Mouse (Mus musculus) myocyte (in vitro differentiated cells): ENCODE data around the gene Gm21987. TPM values are rescaled to one million over a fixed set of nuclear protein-coding genes. Genes with fewer than 3 reads are reported as not detected.

Experiments
- H3K27me3 ChIP-seq: one replicate; pipeline ENCODE4 v1.6.1; 2011; ENCODE audit not compliant: control insufficient read depth, insufficient read depth, insufficient read length
- H3K36me3 ChIP-seq: one replicate; pipeline ENCODE4 v1.6.1; 2011; ENCODE audit not compliant: control insufficient read depth, insufficient read depth
- H3K4me2 ChIP-seq: one replicate; pipeline ENCODE4 v1.6.1; 2011; ENCODE audit warnings: low read depth, control low read depth
- H3K4me3 ChIP-seq: one replicate; pipeline ENCODE4 v1.5.1; 2011; ENCODE audit warnings: mild to moderate bottlenecking, control low read depth, moderate library complexity
- H3K79me2 ChIP-seq: one replicate; pipeline ENCODE4 v1.6.1; 2011; ENCODE audit not compliant: control insufficient read depth, insufficient read depth
- H3ac ChIP-seq: one replicate; pipeline ENCODE4 v1.6.1; 2011; ENCODE audit not compliant: control insufficient read depth, insufficient read length
- CEBPB ChIP-seq: IDR thresholded peaks from 2 replicates; pipeline ENCODE4 v1.6.1; 2011; ENCODE audit warnings: mild to moderate bottlenecking, moderate library complexity; ENCODE audit not compliant: poor library complexity, insufficient read depth, severe bottlenecking
- E2F4 ChIP-seq: IDR thresholded peaks from one replicate; pipeline ENCODE4 v1.6.1; 2011; ENCODE audit warnings: mild to moderate bottlenecking, control low read depth, moderate library complexity; ENCODE audit not compliant: insufficient read depth
- MAX ChIP-seq: IDR thresholded peaks from one replicate; pipeline ENCODE4 v1.6.1; 2011; ENCODE audit warnings: low read depth, mild to moderate bottlenecking, control low read depth
- MYOD1 ChIP-seq, 3 experiments: IDR thresholded peaks; one replicate each; pipeline ENCODE4 v1.6.1; 2011; ENCODE audit warnings: control low read depth in 2 of 3, low read depth in 2 of 3, mild to moderate bottlenecking in 2 of 3, moderate library complexity in 1 of 3; ENCODE audit not compliant: insufficient read length in 2 of 3, control insufficient read depth in 1 of 3
- MYOG ChIP-seq, 3 experiments: IDR thresholded peaks; one replicate each; pipeline ENCODE4 v1.6.1; 2011; ENCODE audit warnings: control low read depth in 2 of 3, low read depth in 2 of 3, mild to moderate bottlenecking in 2 of 3; ENCODE audit not compliant: insufficient read length in 2 of 3, control insufficient read depth in 1 of 3, insufficient read depth in 1 of 3
- POLR2A ChIP-seq: IDR thresholded peaks from one replicate; pipeline ENCODE4 v1.6.1; 2011; ENCODE audit warnings: low read depth, mild to moderate bottlenecking, control low read depth, moderate library complexity; ENCODE audit not compliant: insufficient read length
- POLR2AphosphoS2 ChIP-seq: IDR thresholded peaks from one replicate; pipeline ENCODE4 v1.6.1; 2011; ENCODE audit warnings: low read depth, control low read depth; ENCODE audit not compliant: insufficient read length
- REST ChIP-seq: IDR thresholded peaks from one replicate; pipeline ENCODE4 v1.6.1; 2011; ENCODE audit warnings: mild to moderate bottlenecking, control low read depth, moderate library complexity; ENCODE audit not compliant: insufficient read depth, insufficient read length
- SRF ChIP-seq: IDR thresholded peaks from one replicate; pipeline ENCODE4 v1.6.1; 2011; ENCODE audit warnings: low read depth; ENCODE audit not compliant: control insufficient read depth, insufficient read length
- TCF12 ChIP-seq: IDR thresholded peaks from one replicate; pipeline ENCODE4 v1.6.1; 2011; ENCODE audit warnings: mild to moderate bottlenecking, control low read depth; ENCODE audit not compliant: poor library complexity, insufficient read depth, severe bottlenecking
- TCF3 ChIP-seq: IDR thresholded peaks from one replicate; pipeline ENCODE4 v1.6.1; 2011; ENCODE audit warnings: low read depth, control low read depth; ENCODE audit not compliant: insufficient read length
- USF1 ChIP-seq: IDR thresholded peaks from one replicate; pipeline ENCODE4 v1.6.1; 2011; ENCODE audit warnings: low read depth, mild to moderate bottlenecking, control low read depth, moderate library complexity
- polyA plus RNA-seq: library from polyadenylated mRNA; unstranded; fragments of >200 nt; fragmentation: generic; extraction: Trizol; gene quantifications from one replicate; pipeline ENCODE4 v1.2.1, GENCODE M21; 2012; ENCODE audit warnings: missing spikeins

Gm21987 gene
- polyA plus RNA-seq, 1 experiment = 0.16 TPM

GRCm38 (mm10) chr16:38349881-38350280 is 3.0 kb downstream of the Gm21987 start:
- Histone ChIP-seq H3K4me2 (no peak overlapping the region), H3K4me3 (no peak overlapping the region), H3ac (no peak overlapping the region), H3K27me3 (no peaks in the 10 kb centered on the region), H3K36me3 (peaks cover 29% of the 10 kb centered on the region), H3K79me2 (peaks cover 22% of the 10 kb centered on the region)
- TF ChIP-seq POLR2AphosphoS2 (no peak), MAX (no peak)

GRCm38 (mm10) chr16:38350361-38350855 is 3.6 kb downstream of the Gm21987 start:
- no peak for TF ChIP-seq TCF3
- no peak for TF ChIP-seq POLR2AphosphoS2
- no peak for TF ChIP-seq SRF
- no peak for TF ChIP-seq POLR2A
- TF ChIP-seq TCF12 = no peak
- no peak for TF ChIP-seq E2F4
- Histone ChIP-seq H3ac (no peak overlapping the region), H3K79me2 (peaks cover 22% of the 10 kb centered on the region), H3K4me3 (no peak overlapping the region), H3K36me3 (peaks cover 32% of the 10 kb centered on the region), H3K27me3 (no peaks in the 10 kb centered on the region), H3K4me2 (no peak overlapping the region)

- TF ChIP-seq MYOD1 (IDR thresholded peaks at IDR 0.05; ENCODE audit: control insufficient read depth in 1 of 3, insufficient read length in 2 of 3, low read depth in 2 of 3) = no peak
- no peak for TF ChIP-seq MAX
- no peak for TF ChIP-seq TCF12
- TF ChIP-seq MYOG (IDR thresholded peaks at IDR 0.05; ENCODE audit: control insufficient read depth in 1 of 3, insufficient read depth in 1 of 3, insufficient read length in 2 of 3, low read depth in 2 of 3) = no peak
- no peak for TF ChIP-seq REST
- H3K27me3 ChIP-seq = no peaks in the 10 kb centered on the region
- H3K79me2 ChIP-seq = peaks cover 22% of the 10 kb centered on the region
- H3K4me2 ChIP-seq = no peak overlapping the region
- H3K4me3 ChIP-seq = no peak overlapping the region
- H3ac ChIP-seq = no peak overlapping the region
- peaks cover 32% of the 10 kb centered on the region for H3K36me3 ChIP-seq
Observed at GRCm38 (mm10) chr16:38350939-38351338, 4.1 kb downstream of the Gm21987 start.

- H3K79me2 ChIP-seq = peaks cover 22% of the 10 kb centered on the region
- no peak overlapping the region for H3ac ChIP-seq
- H3K4me3 ChIP-seq = no peak overlapping the region
- TF ChIP-seq TCF3 = no peak
- no peak for TF ChIP-seq MYOD1 (IDR thresholded peaks at IDR 0.05; ENCODE audit: control insufficient read depth in 1 of 3, insufficient read length in 2 of 3, low read depth in 2 of 3)
- no peak for TF ChIP-seq POLR2A
- TF ChIP-seq TCF12 = no peak
- no peak for TF ChIP-seq CEBPB
- no peak for TF ChIP-seq MAX
- TF ChIP-seq USF1 = no peak
- H3K36me3 ChIP-seq = peaks cover 32% of the 10 kb centered on the region
- H3K27me3 ChIP-seq = no peaks in the 10 kb centered on the region
- no peak overlapping the region for H3K4me2 ChIP-seq
Observed at GRCm38 (mm10) chr16:38352031-38352430, 5.2 kb downstream of the Gm21987 start.

- H3K79me2 ChIP-seq = peaks cover 14% of the 10 kb centered on the region
- H3K4me2 ChIP-seq = no peak overlapping the region
- TF ChIP-seq REST (no peak), MYOD1 (IDR thresholded peaks at IDR 0.05; ENCODE audit: control insufficient read depth in 1 of 3, insufficient read length in 2 of 3, low read depth in 2 of 3) (no peak), TCF12 (no peak), SRF (no peak), TCF3 (no peak), POLR2A (no peak), CEBPB (no peak), E2F4 (no peak), POLR2AphosphoS2 (no peak), MYOG (IDR thresholded peaks at IDR 0.05; ENCODE audit: control insufficient read depth in 1 of 3, insufficient read depth in 1 of 3, insufficient read length in 2 of 3, low read depth in 2 of 3) (no peak), USF1 (no peak)
- peaks cover 32% of the 10 kb centered on the region for H3K36me3 ChIP-seq
- no peaks in the 10 kb centered on the region for H3K27me3 ChIP-seq
- no peak overlapping the region for H3ac ChIP-seq
- no peak overlapping the region for H3K4me3 ChIP-seq
Observed at GRCm38 (mm10) chr16:38352851-38353250, 6.0 kb downstream of the Gm21987 start.

- H3K79me2 ChIP-seq = peaks cover 6% of the 10 kb centered on the region
- no peak overlapping the region for H3K4me2 ChIP-seq
- H3K4me3 ChIP-seq = no peak overlapping the region
- peaks cover 32% of the 10 kb centered on the region for H3K36me3 ChIP-seq
- no peak for TF ChIP-seq TCF12
- TF ChIP-seq MYOD1 (IDR thresholded peaks at IDR 0.05; ENCODE audit: control insufficient read depth in 1 of 3, insufficient read length in 2 of 3, low read depth in 2 of 3) = peak in 1 of 3 experiments; percentile 41
- peak; percentile 42 for TF ChIP-seq POLR2AphosphoS2
- no peaks in the 10 kb centered on the region for H3K27me3 ChIP-seq
- H3ac ChIP-seq = no peak overlapping the region
Observed at GRCm38 (mm10) chr16:38353642-38354041, 6.8 kb downstream of the Gm21987 start.
